Mouse (Mus musculus) erythroblast, embryonic 14.5 days (primary cell): ENCODE measurements at regions not wholly inside any gene's neighbourhood (a gene's known extent, or its start where the extent isn't known, plus 50 kb on each side); places are given as distances from the start of the nearest gene placed in this dataset.

Experiments
- GATA1 ChIP-seq: IDR thresholded peaks from 2 replicates; pipeline ENCODE4 v1.6.1; 2012; ENCODE audit warnings: low read length, inconsistent platforms, mixed read lengths
- TAL1 ChIP-seq: IDR thresholded peaks from 3 replicates; pipeline ENCODE4 v1.6.1; 2012; ENCODE audit warnings: low read length, inconsistent platforms, mixed read lengths

DNA sequence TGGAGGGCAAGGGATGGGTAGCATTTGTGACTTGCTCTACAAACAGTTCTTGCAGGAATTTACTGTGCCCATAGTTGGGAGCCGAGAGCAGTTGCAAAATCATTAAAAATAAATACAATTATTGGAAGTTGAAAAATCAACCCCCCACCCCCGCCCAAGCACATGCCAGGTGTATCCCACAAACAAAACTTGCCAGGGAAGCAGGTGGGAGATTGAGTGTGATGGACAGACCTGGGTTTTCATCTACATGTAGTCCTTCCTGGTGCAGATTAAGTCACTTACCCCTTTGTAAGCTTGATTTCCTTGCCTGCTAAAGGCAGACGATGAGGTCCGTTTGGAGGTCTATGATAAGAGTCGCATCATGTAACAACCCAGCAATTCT, 280.3 kb downstream of the Insig2 start:
- TF ChIP-seq GATA1, result no peak
- TF ChIP-seq TAL1, result no peak
